Mouse (Mus musculus) midbrain, embryonic 16.5 days (tissue): Measurements from ENCODE around the gene Tmem110. TPM values are rescaled to one million over a fixed set of nuclear protein-coding genes. Genes with fewer than 3 reads are reported as not detected.

Source experiments
- ATAC-seq: fragments of 200-750 bp; cut with Nextera tagmentation; 2 replicates; pipeline ENCODE4 v1.8.0; 2017; ENCODE audit warnings: moderate TSS enrichment
- H3K27ac ChIP-seq: fragments of 300-500 bp; sonication (generic); 2 replicates; pipeline ENCODE4 v1.5.1; 2014; ENCODE audit warnings: mild to moderate bottlenecking, low read length, mixed read lengths
- H3K27me3 ChIP-seq: fragments of 300-500 bp; sonication (generic); 2 replicates; pipeline ENCODE4 v1.6.1; 2014; ENCODE audit warnings: low read depth, low read length, mixed read lengths; ENCODE audit not compliant: control insufficient read depth, insufficient read depth
- H3K36me3 ChIP-seq: fragments of 300-500 bp; sonication (generic); 2 replicates; pipeline ENCODE4 v1.6.1; 2014; ENCODE audit warnings: mild to moderate bottlenecking, low read length, moderate library complexity, mixed read lengths; ENCODE audit not compliant: control insufficient read depth, insufficient read depth
- H3K4me1 ChIP-seq: fragments of 300-500 bp; sonication (generic); 2 replicates; pipeline ENCODE4 v1.6.1; 2014; ENCODE audit warnings: mild to moderate bottlenecking, low read length, mixed read lengths; ENCODE audit not compliant: control insufficient read depth, insufficient read depth
- H3K4me2 ChIP-seq: fragments of 300-500 bp; sonication (generic); 2 replicates; pipeline ENCODE4 v1.6.1; 2014; ENCODE audit warnings: mild to moderate bottlenecking, low read length, mixed read lengths
- H3K4me3 ChIP-seq: fragments of 300-500 bp; sonication (generic); 2 replicates; pipeline ENCODE4 v1.5.1; 2014; ENCODE audit warnings: low read depth, mild to moderate bottlenecking, low read length, moderate library complexity, mixed read lengths
- H3K9ac ChIP-seq: fragments of 300-500 bp; sonication (generic); 2 replicates; pipeline ENCODE4 v1.6.1; 2014; ENCODE audit warnings: low read depth, low read length, mixed read lengths
- H3K9me3 ChIP-seq: fragments of 300-500 bp; sonication (generic); replicated peaks from 2 replicates; pipeline ENCODE4 v1.6.1; 2014; ENCODE audit warnings: mild to moderate bottlenecking, low read length, mixed read lengths; ENCODE audit not compliant: control insufficient read depth, poor library complexity, severe bottlenecking
- WGBS: fragments of 180-500 bp; shearing (Covaris S2); extraction: QIAGEN DNeasy Blood & Tissue Kit; methylation state at CpG from one replicate; pipeline ENCODE4 v1.1.7; 2014; 5-methylcytosine and 5-hydroxymethylcytosine counted together
- polyA plus RNA-seq: library from polyadenylated mRNA; unstranded; fragments of >200 nt; fragmentation: Nextera tagmentation; extraction: Ambion mirVana; gene quantifications from 2 replicates; pipeline ENCODE4 v1.2.1, GENCODE M21; 2015

The Tmem110 gene
- polyA plus RNA-seq: 22.3 and 22.9 TPM in 2 replicates

- Histone ChIP-seq H3K9me3 (no peaks in the 10 kb centered on the region), H3K27me3 (no peaks in the 10 kb centered on the region), H3K4me3 (peak within 1 kb of the TSS; percentile 79), H3K27ac (peak within 1 kb of the TSS; percentile 74), H3K4me1 (peaks cover 20% of the 10 kb centered on the region), H3K36me3 (no peaks in the 10 kb centered on the region), H3K4me2 (peak within 1 kb of the TSS; percentile 70), H3K9ac (peak within 1 kb of the TSS; percentile 87)
- 0% methylated on average over 35 of the region's 68 CpGs for WGBS
- ATAC-seq: peak; percentile 97
These were observed at the start of gene Tmem110 for GRCm38 (mm10) chr14:30825476-30826131. Gene Tmem110 (plus strand): TSS chr14:30825590.

GRCm38 (mm10) chr14:30784614-30785013 is 40.8 kb upstream of the Tmem110 start:
- Histone ChIP-seq H3K9ac (no peak overlapping the region), H3K9me3 (no peaks in the 10 kb centered on the region), H3K4me2 (no peak overlapping the region), H3K27ac (no peak overlapping the region), H3K36me3 (peaks cover 10% of the 10 kb centered on the region), H3K27me3 (no peaks in the 10 kb centered on the region), H3K4me3 (no peak overlapping the region), H3K4me1 (no peaks in the 10 kb centered on the region)
- no peak for ATAC-seq
- WGBS: 94% methylated on average over 6 of the region's 6 CpGs

DNA sequence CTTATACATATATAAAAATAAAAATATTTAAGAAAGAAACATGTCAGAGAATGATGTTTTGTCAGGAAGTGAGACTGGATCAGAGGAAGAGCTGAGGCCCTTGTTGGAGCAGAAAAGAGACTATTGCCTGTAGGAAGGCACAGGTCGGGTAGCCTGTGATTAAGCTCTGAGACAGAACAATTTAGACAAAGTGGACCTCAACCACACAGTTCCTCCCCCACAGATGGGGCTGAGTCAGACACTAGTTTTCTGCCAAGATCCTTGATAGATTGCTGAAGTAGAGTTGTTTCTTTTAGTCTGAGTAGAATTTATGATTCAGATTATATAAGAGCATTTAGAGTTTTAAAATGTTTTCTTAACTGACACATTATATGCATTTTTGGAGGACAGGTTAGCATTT is 35.9 kb upstream of the Tmem110 start:
- H3K9me3 ChIP-seq: no peaks in the 10 kb centered on the region

DNA sequence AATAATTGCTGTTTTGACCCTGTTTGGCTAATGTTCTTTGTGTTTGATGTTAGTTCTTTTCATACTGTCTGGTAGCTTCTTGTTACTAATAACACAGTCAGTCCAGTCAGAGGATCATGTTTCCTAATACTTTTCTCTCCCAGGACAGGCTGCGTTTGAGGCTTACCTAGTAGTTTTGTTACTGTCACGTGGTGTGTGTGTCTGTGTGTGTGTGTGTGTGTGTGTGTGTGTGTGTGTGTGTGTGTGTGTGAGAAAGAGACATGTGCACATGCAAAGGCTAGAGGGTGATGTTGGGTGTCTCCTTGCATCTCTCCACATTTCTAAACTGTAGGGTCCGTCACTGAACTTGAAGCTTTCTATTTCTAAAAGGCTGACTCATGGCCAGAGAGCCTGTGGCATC is 32.5 kb upstream of the Tmem110 start:
- Histone ChIP-seq H3K9me3 (no peaks in the 10 kb centered on the region), H3K4me3 (no peak overlapping the region)
- WGBS: 91% methylated on average over 3 of the region's 3 CpGs

More for the DNA sequence above, 35.9 kb upstream of the Tmem110 start:
- H3K27me3 ChIP-seq: no peaks in the 10 kb centered on the region
- 80% methylated on average over 1 of the region's 1 CpGs for WGBS
- H3K27ac ChIP-seq: no peak overlapping the region
- no peak overlapping the region for H3K4me2 ChIP-seq
- ATAC-seq: no peak
- no peak overlapping the region for H3K9ac ChIP-seq
- H3K4me3 ChIP-seq: no peak overlapping the region
- H3K4me1 ChIP-seq: no peaks in the 10 kb centered on the region
- peaks cover 9% of the 10 kb centered on the region for H3K36me3 ChIP-seq

DNA sequence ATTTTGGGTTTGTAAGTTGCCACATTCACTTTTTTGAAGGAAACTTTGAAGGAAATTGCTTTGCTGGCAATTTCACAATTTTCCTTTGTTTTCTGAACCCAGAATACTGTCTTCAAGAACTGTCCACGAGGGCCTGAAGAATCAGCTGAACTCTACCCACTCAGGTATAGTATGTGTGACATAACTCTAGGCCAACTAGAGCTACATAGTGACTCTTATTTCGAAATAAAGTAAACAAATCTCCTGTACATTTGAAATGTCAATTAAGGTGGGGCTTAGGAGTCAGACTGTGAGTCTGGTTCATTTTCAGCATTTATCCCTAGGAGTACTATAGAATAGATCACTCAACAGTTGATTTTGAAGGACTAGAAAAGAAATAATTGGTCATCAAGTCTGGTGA is 23.6 kb upstream of the Tmem110 start:
- H3K36me3 ChIP-seq: peaks cover 13% of the 10 kb centered on the region
- H3K9ac ChIP-seq: no peak overlapping the region
- no peak overlapping the region for H3K27ac ChIP-seq
- 96% methylated on average over 2 of the region's 2 CpGs for WGBS
- H3K4me1 ChIP-seq: no peaks in the 10 kb centered on the region
- no peak overlapping the region for H3K4me2 ChIP-seq
- H3K4me3 ChIP-seq: no peak overlapping the region
- no peaks in the 10 kb centered on the region for H3K27me3 ChIP-seq
- no peak for ATAC-seq
- H3K9me3 ChIP-seq: no peaks in the 10 kb centered on the region

More for the DNA sequence above, 32.5 kb upstream of the Tmem110 start:
- no peak for ATAC-seq
- Histone ChIP-seq H3K36me3 (peaks cover 9% of the 10 kb centered on the region), H3K27ac (no peak overlapping the region), H3K4me2 (no peak overlapping the region), H3K27me3 (no peaks in the 10 kb centered on the region), H3K9ac (no peak overlapping the region), H3K4me1 (no peaks in the 10 kb centered on the region)

DNA sequence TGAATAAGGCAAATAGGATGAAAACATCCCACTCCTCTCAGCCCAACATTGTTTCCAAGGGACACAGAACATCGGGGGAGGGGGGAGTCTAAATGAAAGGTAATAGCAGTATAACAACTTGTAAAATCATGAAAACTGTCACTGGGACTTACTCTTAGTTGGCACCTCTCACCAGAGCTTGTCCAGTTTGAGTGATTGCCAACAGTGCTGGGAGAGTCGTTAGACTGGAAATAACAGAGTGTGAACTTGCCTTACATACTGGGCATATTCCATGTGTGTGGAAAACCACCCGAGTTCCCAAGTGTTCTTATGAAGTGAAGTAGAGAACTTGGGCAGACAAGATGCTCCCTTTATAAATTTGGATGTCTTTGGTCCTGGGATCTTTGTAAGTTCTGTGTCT is 4.3 kb upstream of the Tmem110 start:
- Histone ChIP-seq H3K4me2 (no peak overlapping the region), H3K4me3 (no peak overlapping the region), H3K9ac (no peak overlapping the region), H3K36me3 (peaks cover 11% of the 10 kb centered on the region; the same call in 1 of the 2 replicates), H3K27me3 (no peaks in the 10 kb centered on the region), H3K27ac (no peak overlapping the region), H3K9me3 (no peaks in the 10 kb centered on the region), H3K4me1 (peaks cover 5% of the 10 kb centered on the region)
- WGBS: 87% methylated on average over 3 of the region's 3 CpGs
- ATAC-seq: no peak

DNA sequence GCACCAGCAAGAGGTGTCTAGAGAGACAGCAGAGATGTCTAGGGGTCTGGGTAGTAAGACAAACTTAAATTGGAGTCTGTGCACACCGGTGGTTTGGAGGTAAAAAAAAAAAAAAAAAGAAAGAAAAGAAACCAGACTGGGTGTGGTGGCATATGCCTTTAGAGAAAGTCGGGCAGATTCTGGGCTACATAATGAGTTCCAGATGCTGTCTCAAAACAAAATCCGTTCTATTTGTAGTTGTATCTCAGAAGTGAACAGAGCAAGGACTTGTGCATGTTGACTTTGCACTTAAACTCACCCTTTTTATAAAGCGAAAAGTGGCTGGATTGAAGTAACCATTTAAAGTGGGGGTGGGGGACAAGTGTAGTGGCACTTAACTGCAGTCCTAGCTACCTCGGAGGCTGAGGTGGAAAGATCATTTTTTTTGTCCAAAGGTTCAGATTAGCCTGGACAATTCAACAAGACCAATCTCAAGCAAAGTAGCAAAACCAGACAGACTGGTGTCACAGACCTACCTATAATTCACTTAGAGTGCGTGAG is 864 bp upstream of the Tmem110 start:
- no peak for ATAC-seq
- peaks cover 20% of the 10 kb centered on the region for H3K4me1 ChIP-seq
- H3K27ac ChIP-seq: no peak overlapping the region
- no peaks in the 10 kb centered on the region for H3K9me3 ChIP-seq
- H3K36me3 ChIP-seq: no peaks in the 10 kb centered on the region
- H3K27me3 ChIP-seq: no peaks in the 10 kb centered on the region
- no peak overlapping the region for H3K4me2 ChIP-seq
- WGBS: 80% methylated on average over 6 of the region's 6 CpGs
- no peak overlapping the region for H3K9ac ChIP-seq
- H3K4me3 ChIP-seq: no peak overlapping the region

GRCm38 (mm10) chr14:30825021-30825475 is 342 bp upstream of the Tmem110 start:
- Histone ChIP-seq H3K9ac (peak overlapping the region; percentile 87; the same call in 1 of the 2 replicates), H3K4me1 (peaks cover 20% of the 10 kb centered on the region), H3K9me3 (no peaks in the 10 kb centered on the region), H3K27ac (no peak overlapping the region), H3K4me2 (peak overlapping the region; percentile 70), H3K27me3 (no peaks in the 10 kb centered on the region), H3K36me3 (no peaks in the 10 kb centered on the region), H3K4me3 (peak overlapping the region; percentile 79)
- 27% methylated on average over 5 of the region's 5 CpGs for WGBS
- ATAC-seq: peak; percentile 19; the same call in 1 of the 2 replicates
